Mouse (Mus musculus): ENCODE measurements at regions not wholly inside any gene's neighbourhood (a gene's known extent, or its start where the extent isn't known, plus 50 kb on each side); places are given as distances from the start of the nearest gene placed in this dataset.
A peak's percentile ranks its signal among the peaks of the same experiment; 100 is the strongest.
"Not testable (repeated sequence)": the region's sequence is repeated elsewhere in the genome, so short reads cannot be mapped to it uniquely, and the experiment has no call there.

DNA sequence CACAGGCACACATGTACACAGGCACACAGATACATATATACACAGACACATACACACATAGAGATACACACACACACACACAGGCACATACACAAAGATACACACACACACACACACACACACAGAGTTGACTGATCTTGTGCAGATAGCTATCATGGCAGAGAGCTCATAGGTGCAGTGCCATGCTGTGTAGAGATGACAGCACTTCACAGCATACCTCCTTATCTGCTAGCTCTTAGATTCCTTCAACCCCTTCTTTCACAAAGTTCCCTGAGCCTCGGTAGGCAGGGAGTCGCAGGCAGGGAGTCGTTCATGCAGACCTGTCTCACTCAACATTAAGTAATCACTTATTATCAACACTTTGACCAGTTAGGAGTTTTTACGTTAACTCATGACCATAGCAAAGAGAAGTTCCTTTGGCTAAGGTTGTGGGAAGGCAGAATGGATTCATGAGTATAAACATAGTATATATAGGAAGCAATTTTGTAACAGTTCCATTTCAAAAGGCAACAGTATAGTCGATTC is 74.4 kb upstream of the Klf13 start:
- DNase-seq (ENCODE audit: extremely low spot score in 1 of 2, low spot score in 2 of 2) = no peak
- intact Hi-C loops (cut with DNase I) = no loop called here

DNA sequence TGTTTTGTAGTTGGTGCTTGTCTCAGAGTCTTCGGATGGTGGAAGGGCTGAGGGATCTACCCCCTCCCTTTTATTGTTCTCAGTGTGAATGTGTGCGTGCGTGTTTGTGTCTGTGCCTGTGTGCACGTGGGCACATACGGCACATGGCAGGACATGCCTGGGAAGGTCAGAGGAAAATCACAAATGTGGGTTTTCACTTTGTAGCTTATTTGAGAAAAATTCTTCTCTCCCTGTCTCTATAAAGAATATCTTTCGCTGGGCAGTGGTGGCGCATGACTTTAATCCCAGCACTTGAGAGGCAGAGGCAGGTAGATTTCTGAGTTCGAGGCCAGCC is 73.5 kb upstream of the Klf13 start:
- intact Hi-C loops (cut with DNase I) = no loop called here
- no peak for DNase-seq (ENCODE audit: extremely low spot score in 1 of 2, low spot score in 2 of 2)

DNA sequence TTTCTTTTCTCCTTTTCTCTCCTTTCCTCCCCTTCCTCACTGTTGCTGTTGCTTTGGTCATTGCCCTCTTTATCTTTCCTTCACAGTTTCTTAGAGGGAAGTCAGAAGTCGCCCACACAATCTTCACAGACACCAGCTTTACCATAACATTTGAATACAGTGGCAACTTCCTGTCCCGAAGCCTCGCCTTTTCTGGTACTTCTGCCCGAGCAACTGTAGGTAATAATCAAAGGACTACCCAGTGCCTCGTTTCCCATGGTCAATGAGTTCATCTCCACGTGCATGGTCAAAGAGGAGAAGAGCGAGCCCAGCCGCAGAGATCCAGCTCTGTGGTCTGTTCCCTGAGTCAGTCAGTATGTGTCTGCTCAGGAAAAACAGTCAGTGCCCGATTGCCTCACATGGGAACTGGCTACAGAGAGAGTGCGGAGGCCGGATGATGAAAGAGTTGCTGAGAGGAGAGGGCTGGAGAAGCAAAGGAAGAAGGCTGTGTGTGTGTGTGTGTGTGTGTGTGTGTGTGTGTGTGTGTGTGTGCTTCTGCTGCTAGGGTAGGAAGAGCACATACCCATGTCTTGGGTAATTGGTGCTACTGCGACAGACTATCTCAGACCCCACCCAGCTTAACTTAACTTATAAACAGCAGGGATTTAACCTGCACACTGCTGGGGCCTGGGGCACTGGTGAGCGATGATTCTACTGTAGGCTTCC is 73.0 kb upstream of the Klf13 start:
- peak in 1 of 2 experiments; percentile 35 for DNase-seq (ENCODE audit: extremely low spot score in 1 of 2, low spot score in 2 of 2)
- intact Hi-C loops (cut with DNase I) = no loop called here

DNA sequence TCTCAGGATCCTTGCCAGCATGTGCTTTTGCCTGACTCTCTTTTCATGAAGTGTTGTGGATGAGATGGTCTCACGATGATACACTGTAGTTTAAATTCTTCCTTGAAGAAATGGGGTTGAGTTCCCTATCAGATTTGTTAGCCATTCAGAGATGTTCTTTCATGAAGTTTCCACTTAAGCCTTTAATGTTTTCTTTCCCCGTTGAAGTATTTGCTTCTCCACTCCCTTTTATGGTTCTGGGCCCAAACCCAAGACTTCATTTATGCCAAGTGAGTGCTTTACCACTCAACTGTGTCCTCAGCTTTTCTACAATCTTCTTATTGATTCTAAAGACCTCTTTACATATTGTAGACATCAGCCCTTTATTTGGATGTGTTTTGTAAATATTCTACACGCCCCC is 71.9 kb upstream of the Klf13 start:
- intact Hi-C loops (cut with DNase I) = no loop called here
- DNase-seq (ENCODE audit: extremely low spot score in 1 of 2, low spot score in 2 of 2) = no peak

DNA sequence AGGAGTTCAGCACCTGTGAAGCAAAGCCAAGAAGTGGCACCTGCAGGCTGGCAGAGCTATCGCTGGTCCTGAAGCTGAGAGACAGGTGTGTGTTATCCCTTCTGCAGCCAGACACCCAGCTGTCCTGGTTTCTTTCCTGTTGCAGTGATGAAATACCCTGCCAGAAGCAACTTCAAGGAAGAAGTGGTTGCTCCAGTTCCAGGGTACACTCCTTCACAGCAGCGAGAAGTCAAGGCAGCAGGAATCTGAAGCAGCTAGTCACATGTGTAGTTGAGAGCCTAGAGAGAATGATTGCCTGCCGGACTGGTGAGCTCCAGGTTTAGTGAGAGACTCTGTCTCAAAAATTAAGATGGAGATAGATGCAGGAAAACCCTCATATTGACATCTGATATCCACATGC is 69.1 kb upstream of the Klf13 start:
- DNase-seq (ENCODE audit: extremely low spot score in 1 of 2, low spot score in 2 of 2) = no peak
- intact Hi-C loops (cut with DNase I) = no loop called here

DNA sequence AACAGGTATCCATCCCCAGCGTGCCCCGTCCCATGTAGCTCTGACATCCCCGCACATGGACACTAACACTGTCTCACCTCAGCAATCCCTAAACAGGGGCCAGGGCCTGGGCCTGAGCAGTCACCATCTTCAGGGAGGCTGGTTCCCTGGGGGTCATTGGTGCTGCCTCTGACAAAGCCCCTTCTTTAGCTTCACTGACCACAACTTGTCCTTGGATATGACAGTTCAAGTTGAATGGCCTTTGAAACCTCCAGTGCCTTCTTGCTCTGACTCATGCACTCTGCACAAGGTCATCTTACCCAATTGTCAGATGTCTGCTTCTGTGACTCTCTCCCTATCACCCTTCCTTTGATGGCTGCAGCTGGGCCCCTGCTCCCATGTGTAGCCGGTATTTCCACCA is 68.2 kb upstream of the Klf13 start:
- intact Hi-C loops (cut with DNase I) = no loop called here
- DNase-seq (ENCODE audit: extremely low spot score in 1 of 2, low spot score in 2 of 2) = no peak

DNA sequence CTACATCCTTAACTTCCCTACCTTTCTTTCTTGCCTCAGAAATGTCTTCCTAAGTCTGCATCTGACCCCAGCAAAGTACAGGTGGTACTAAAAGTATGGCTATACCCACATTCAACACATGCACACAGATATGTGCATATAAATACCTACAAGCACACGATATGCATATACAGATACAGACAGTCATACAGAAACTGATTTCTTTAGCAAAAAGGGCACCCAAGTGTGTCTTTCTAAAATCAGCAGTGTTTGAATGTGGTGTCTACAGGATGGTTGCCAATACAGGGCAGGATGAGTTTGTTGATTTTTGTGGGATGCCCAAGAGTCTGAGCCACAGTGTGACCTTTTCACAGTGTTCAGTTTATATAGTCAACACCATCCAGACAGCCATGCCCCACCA is 67.0 kb upstream of the Klf13 start:
- intact Hi-C loops (cut with DNase I) = no loop called here
- DNase-seq (ENCODE audit: extremely low spot score in 1 of 2, low spot score in 2 of 2) = no peak

DNA sequence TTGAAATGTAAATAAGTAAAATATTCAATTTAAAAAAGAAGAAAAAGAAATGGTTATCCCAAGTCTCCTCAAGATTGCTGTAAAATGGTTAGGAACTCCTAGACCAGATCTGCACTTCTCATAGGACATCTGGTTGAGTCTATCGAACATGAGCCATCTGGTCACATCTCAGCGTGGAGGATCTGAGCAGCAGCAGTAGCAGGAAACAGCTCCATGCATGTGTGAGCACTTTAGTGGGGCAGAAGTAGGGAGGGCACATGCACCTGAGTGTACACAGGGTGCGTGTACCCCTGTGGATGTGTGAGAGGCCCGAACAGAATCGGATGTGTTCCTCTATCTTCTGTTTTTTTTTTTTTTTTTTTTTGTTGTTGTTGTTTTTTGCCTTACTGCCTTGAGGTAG is 65.2 kb upstream of the Klf13 start:
- DNase-seq (ENCODE audit: extremely low spot score in 1 of 2, low spot score in 2 of 2) = no peak
- intact Hi-C loops (cut with DNase I) = no loop called here

DNA sequence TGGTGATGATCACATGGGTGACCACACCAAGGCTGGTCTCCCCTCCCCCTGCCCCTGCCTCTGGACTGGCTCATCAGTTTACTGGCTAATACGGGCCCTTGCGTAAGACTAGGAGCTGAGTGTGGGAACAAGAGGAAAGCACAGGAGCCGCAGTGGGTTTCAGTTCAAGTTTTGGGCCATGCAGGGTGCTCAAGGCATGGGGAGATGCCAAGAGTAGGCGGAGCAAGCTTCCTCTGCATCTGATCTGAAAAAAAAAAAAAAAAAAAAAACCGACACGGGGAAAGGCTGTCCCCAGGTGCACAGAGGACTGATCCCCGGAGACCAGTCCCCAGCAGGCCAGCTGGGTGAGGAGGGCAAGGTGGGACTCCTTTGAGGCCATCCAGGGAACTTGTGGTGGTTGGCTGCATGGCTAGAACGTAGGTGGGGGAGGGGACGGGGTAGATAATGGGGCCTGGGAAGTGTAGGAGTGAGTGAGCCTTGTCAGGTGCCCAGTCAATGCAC is 62.9 kb upstream of the Klf13 start:
- intact Hi-C loops (cut with DNase I) = no loop called here
- DNase-seq (ENCODE audit: extremely low spot score in 1 of 2, low spot score in 2 of 2) = peak in 1 of 2 experiments; percentile 40

DNA sequence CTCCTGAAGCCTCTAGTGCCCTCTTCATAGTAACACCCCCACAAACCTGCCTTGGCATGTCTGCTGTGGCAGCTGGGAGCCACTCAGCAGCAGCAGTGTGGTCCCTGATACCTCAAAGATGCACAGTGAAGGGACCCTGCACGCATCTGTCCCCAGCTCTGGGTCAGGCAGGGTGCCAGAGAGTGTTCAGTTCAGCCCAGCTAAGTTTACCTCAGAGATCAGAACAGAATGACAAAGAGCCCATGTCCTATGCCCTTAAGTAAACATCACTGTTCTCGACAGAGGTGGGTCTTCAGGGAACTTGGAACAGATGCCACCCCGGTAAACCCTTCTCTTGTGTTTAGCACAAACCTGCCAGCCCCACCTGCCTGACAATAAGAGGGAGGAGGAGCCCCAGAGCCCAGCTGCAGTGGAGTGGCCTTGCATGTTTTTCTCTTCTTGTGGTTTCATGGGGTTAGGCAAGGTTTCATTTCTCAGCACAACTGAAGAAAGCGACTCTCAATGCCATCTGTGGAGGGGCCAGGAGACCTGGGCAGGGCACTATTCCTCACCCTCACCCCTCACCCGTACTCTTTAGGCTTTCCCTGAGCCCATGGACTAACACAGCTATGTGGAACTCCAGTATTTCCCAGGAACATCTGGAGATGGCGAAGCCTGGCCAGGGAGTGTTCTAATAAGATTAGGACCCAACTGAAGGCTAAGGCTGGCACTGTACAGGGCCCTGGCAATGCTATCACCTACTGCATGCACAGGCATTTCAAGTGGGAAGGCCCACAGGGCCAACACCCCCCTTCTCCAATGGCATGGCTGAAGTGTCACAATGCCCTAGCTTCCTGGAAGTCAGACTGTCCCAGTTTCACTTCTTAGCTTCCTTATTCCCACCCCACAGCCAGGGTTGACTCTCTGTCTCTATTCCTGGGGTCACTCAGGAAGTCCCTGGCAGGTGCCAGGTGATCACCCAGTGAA is 60.6 kb upstream of the Klf13 start:
- DNase-seq (ENCODE audit: extremely low spot score in 1 of 2, low spot score in 2 of 2) = no peak
- intact Hi-C loops (cut with DNase I) = no loop called here

DNA sequence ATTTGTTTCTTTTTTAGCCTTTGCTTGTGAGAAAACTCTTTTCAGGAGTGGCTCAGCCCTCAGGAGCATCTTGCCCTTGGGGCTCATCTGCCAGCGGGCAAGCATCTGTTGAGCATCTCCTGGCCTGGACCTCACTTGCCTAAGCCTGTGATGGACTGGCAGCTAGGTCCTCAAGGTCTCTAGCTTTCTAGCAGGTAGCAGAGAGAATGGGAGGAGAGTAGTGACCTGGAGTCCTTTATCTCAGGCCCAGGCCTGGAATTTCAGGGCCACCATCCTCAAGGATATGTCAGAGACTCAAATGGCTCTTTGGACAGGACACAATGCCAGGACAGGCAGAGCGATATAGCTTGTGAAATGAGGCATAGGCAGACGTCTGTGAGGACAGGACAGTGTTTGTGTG is 59.3 kb upstream of the Klf13 start:
- intact Hi-C loops (cut with DNase I) = no loop called here
- DNase-seq (ENCODE audit: extremely low spot score in 1 of 2, low spot score in 2 of 2) = no peak

DNA sequence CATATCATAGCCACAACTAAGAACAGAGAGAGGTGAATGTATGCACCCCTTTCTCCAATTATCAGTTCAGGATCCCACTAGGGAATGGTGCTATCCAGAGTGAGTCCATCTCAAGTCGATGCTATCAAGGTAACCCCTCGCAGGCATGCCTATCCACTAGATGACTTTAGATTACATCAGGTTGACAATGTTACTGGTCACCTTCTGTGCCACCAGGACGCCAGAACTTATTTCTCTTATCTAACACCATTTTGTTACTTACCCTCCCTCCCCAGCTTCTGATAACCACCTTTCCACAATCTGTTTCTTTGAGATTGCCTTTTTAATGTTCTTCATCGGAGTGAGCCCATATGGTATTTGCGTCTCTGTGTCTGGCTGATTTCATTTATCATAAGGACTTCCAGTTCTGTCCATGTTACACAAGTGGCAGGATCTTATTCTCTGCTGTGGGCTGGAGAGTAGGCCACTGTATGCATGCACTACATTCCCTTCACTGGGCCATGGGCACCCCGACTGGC is 57.9 kb upstream of the Klf13 start:
- intact Hi-C loops (cut with DNase I) = no loop called here
- no peak for DNase-seq (ENCODE audit: extremely low spot score in 1 of 2, low spot score in 2 of 2)

DNA sequence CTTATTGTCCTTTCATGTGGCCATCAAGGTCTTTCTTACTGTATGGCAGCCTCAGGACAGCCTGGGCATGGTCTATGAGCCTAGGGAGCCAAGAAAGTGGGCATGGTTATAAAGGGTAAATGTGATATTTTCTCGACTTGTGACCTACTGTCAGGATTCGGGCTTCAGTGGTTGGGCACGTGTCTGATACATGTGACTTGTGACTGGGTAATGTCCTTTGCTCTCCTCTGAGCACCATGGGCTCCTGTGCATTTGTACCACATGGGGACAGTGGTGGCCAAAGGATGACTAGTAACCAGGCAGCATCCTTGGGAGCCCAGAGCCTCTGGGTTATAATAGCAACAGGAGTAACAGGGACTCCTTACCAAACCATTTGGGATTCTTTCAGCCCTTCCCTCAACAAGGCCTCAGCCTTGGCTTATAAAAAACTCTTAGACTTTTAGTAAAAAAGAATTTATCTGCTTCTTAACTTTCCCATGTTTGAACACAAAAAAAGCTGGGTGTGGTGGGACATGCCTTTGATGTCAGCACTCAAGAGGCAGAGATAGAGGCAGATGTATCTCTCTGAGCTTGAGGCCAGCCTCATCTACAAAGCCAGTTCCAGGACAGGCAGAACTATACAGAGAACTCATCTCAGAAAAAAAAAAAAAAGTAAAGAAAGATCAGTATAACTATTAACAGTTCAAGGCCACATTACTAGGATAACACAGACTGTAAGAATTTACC is 56.7 kb upstream of the Klf13 start:
- intact Hi-C loops (cut with DNase I) = no loop called here

DNA sequence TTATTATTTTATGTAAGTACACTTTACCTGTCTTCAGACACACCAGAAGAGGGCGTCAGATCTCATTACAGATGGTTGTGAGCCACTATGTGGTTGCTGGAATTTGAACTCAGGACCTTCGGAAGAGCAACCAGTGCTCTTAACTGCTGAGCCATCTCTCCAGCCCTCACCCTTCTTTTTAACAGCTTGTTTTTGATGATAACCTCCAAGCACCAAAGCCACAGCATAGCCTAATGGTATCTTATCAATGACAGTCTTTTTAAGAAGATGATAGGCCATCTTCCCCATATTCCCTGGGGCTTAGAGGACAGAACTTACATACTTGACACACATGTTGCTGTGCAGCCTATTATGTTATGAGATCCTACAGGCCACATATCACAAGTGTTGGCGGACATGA is 56.1 kb upstream of the Klf13 start:
- DNase-seq (ENCODE audit: extremely low spot score in 1 of 2, low spot score in 2 of 2); intact Hi-C loops (cut with DNase I): not testable (repeated sequence)

More for the DNA sequence above, 56.7 kb upstream of the Klf13 start:
- no peak for DNase-seq (ENCODE audit: extremely low spot score in 1 of 2, low spot score in 2 of 2)

DNA sequence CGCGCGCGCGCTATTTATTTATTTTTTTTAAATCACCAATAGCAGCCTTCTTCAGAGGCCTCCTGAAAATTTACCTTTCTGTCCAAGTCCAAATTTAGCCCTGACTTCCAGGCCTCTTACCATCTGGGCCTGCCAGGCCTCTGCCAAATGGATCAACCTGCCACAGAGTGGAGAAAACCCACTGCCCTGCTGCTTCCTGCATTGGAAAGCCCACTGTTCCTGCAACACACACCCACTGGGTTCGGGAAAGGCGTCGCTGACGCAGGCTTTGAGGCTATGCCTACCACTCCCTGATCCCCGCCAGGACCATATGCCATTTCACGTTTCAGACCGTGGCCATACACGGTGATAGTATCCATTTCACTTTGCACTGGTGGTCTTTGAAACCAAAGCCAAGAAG is 53.4 kb upstream of the Klf13 start:
- no peak for DNase-seq (ENCODE audit: extremely low spot score in 1 of 2, low spot score in 2 of 2)
- intact Hi-C loops (cut with DNase I) = no loop called here

DNA sequence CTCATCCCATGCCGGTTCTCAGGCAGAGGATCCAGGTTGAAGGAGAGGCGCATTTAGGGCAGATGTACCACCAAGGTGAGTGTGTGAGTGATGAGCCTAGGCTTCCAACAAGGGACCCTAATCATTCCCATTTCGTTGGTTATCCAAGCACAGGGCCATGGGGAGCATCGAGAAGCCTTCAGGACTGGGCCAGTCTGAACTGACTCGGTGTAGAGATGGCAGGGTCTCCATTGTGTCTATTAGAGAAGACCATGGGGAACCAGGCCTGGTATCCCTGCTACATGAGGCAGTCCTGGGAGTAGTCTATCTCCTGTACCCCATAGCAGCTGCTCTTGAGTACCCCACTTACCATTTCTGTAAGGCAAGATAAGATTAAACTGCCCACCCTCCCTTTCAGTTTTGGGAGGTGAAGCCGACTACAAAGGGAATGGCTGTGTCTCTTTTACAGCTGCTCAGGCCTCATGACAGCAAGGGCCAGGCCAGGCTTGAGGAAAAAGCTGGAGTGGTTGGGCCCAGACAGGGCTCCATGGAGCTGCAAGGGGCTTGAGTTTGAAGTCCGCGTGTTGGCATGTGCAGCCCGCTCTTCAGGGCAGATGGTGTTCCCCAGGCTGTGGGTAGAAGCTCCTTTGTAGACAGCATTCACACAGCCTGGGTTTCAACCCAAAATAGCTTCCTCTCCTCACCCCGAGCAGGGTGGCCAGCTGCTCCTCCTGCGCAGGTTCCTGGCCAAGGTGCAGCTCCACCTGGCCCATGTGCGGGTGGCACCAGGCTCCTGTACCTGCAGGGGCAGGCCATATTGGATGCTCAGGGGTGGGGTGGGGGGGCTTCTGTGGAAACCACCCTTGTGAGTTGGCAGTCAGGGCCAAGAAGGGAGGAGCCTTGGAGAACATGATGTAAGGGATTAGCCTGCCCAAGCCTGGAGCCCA is 52.6 kb upstream of the Klf13 start:
- no peak for DNase-seq (ENCODE audit: extremely low spot score in 1 of 2, low spot score in 2 of 2)
- intact Hi-C loops (cut with DNase I) = no loop called here

DNA sequence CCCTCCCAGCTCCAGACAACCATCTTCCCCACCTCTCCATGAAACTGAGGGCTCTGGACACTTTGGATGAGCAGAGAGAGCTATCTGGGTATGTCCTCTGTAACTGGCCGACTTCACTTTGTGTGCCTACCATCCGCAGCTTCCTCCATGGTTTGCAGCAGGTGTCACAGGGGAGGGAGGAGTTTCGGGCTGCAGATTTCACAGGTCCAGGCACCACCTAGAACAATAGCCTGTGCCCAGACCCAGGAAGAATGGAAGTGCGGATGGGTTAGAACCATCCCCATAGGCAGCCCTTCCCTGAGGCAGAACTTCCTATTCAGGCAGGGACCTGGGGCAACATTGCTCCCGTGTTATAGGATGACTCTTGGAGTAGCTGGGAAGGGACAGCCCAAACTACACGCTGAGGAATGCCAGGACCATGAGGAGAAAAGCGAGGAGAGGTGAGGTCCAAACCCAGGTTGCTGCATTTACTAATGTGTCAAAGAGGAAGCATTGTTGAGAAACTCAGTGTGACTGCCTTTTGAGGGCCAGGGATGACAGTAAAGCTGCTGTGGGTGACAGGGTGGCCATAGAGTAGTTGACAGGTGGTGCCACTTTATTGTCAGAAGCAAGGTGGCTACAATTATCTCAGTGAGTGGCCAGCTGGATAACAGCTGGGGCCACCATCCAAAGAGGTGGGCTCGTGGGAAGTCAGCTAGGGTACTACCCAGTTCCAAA is 51.8 kb upstream of the Klf13 start:
- intact Hi-C loops (cut with DNase I) = no loop called here
- no peak for DNase-seq (ENCODE audit: extremely low spot score in 1 of 2, low spot score in 2 of 2)

DNA sequence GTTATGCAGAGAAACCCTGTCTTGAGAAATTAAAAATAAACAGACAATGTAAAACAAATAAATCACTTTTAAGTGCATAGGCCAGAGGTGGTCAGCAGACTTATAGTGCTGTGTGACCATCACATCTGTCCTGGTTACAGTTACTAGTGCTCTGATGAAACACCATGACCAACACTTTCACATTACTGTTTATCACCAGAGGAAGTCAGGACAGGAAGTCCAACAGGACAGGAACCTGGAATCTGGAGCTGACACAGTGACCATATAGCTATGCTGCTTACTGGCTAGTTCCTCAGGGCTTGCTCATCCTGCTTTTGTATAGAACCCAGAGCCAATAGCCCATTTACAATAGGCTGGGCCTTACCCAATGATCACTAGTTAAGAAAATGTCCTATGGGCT is 51.0 kb upstream of the Klf13 start:
- no peak for DNase-seq (ENCODE audit: extremely low spot score in 1 of 2, low spot score in 2 of 2)
- intact Hi-C loops (cut with DNase I) = no loop called here

All from left cerebral cortex, postnatal 10 days (tissue).